Mouse (Mus musculus): ENCODE measurements at regions not wholly inside any gene's neighbourhood (a gene's known extent, or its start where the extent isn't known, plus 50 kb on each side); places are given as distances from the start of the nearest gene placed in this dataset.

DNA sequence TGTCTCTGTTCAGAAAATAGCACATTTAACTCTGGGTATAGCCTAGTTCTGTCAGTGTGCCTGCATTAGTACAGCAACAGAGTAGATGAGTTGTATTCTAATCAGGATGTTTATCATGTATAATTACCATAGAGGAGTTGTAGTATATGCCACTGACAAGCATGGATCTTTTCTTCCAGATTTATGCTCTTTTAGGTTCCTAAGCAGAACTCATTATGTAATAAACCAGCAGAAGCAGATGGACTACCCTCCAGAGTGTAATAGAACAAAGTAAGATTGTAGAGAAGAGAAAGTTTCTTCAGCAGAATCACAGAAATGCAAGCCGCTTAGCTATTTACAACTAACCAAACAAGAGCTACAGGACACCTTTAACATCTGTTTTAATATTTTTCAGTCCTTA lies 517.2 kb upstream of the Epha5 start:
- H3K4me3 ChIP-seq, result no peak overlapping the region
- H3K9ac ChIP-seq, result no peak overlapping the region
- no peak overlapping the region for H3K27ac ChIP-seq
- 100% methylated on average over 1 of the region's 1 CpGs for WGBS
- no peak for ATAC-seq
- no peaks in the 10 kb centered on the region for H3K9me3 ChIP-seq (replicated peaks)
- H3K4me2 ChIP-seq, result no peak overlapping the region
- no peaks in the 10 kb centered on the region for H3K36me3 ChIP-seq (ENCODE audit: poor library complexity, severe bottlenecking)
- no peaks in the 10 kb centered on the region for H3K27me3 ChIP-seq
- H3K4me1 ChIP-seq, result no peaks in the 10 kb centered on the region

DNA sequence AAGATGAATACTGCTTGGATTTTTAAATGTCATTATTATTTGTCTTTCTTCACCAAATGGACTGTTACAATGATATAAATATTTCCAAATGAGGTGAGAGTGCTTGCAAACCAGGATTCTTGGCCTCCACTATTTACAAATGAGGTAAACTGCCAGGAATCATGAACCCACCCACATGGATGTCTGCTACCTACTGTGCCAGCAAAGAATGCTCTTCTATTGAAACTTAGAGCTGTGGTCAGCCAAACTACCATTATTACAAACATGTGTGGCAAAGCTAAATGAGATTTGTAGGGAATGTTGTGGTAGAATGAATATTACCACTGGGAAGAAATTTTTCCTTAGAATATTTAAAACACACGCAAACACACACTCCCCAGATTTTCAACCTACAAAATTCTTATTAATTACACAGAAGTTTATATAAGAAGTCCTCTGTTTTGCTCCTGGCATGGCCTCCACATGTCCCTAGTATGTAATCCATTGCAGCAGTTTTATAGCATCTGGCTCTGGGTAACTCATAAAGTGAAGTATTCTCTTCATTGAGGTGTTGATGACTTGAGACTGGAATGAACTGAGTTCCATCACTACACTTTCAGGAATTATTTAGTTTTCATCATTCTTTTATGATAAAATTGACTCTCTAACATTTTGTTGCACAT lies 500.6 kb upstream of the Epha5 start:
- Histone ChIP-seq H3K36me3 (ENCODE audit: poor library complexity, severe bottlenecking) (no peaks in the 10 kb centered on the region), H3K4me3 (no peak overlapping the region), H3K27ac (no peak overlapping the region), H3K4me1 (no peaks in the 10 kb centered on the region), H3K4me2 (no peak overlapping the region), H3K9me3 (replicated peaks) (no peaks in the 10 kb centered on the region), H3K9ac (no peak overlapping the region), H3K27me3 (no peaks in the 10 kb centered on the region)
- ATAC-seq, result no peak
- WGBS, result 100% methylated on average over 1 of the region's 1 CpGs

DNA sequence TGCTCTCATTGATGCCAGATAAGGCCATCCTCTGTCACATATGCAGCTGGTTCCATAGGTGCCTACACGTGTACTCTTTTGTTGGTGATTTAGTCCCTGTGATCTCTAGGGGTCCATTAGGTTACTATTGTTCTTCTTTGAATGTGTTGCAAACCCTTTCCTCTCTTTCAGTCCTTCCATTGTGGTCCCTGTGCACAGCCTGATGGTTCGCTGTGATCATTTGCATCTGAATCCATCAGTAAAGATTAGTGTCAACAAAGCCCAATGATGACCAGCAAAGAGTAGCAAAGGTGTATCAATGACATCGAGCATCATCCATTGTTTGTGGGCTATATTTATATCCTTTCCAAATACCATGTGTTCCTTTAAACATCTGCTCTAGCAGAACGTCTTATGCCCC lies 484.5 kb upstream of the Epha5 start:
- H3K4me3 ChIP-seq, result no peak overlapping the region
- H3K9me3 ChIP-seq (replicated peaks), result no peaks in the 10 kb centered on the region
- ATAC-seq, result no peak
- no peaks in the 10 kb centered on the region for H3K36me3 ChIP-seq (ENCODE audit: poor library complexity, severe bottlenecking)
- H3K9ac ChIP-seq, result no peak overlapping the region
- H3K27ac ChIP-seq, result no peak overlapping the region
- WGBS, result 35% methylated on average over 4 of the region's 4 CpGs
- no peaks in the 10 kb centered on the region for H3K27me3 ChIP-seq
- no peak overlapping the region for H3K4me2 ChIP-seq
- H3K4me1 ChIP-seq, result no peaks in the 10 kb centered on the region

DNA sequence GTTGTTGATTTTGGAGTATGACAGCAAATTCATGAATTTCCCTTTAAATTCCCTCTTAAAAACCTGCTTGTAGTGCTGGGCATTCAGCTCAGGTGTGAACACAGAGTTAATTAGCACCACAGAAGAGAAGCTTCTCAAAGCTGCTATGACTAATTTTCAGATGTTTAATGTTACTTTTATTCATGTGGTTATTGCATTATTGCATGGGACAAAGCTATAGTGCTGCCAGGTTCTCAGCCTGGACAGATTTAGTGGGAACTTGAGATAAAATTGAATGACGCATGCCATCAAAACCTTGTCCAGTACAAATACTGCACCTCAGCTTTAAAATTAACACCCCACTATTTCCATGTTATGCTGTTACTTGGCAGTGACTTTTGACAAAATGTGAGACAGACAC lies 480.4 kb upstream of the Epha5 start:
- no peak overlapping the region for H3K9ac ChIP-seq
- peak; percentile 50; the same call in 1 of the 2 replicates for ATAC-seq
- H3K4me1 ChIP-seq, result no peaks in the 10 kb centered on the region
- H3K4me3 ChIP-seq, result no peak overlapping the region
- 85% methylated on average over 1 of the region's 1 CpGs for WGBS
- no peaks in the 10 kb centered on the region for H3K27me3 ChIP-seq
- no peaks in the 10 kb centered on the region for H3K9me3 ChIP-seq (replicated peaks)
- no peaks in the 10 kb centered on the region for H3K36me3 ChIP-seq (ENCODE audit: poor library complexity, severe bottlenecking)
- H3K27ac ChIP-seq, result no peak overlapping the region
- no peak overlapping the region for H3K4me2 ChIP-seq

GRCm38 (mm10) chr5:84853622-84854021 lies 436.4 kb upstream of the Epha5 start:
- ATAC-seq, result peak; percentile 58
- H3K27me3 ChIP-seq, result no peaks in the 10 kb centered on the region
- H3K27ac ChIP-seq, result no peak overlapping the region
- H3K9ac ChIP-seq, result no peak overlapping the region
- H3K9me3 ChIP-seq (replicated peaks), result no peaks in the 10 kb centered on the region
- no peak overlapping the region for H3K4me3 ChIP-seq
- 66% methylated on average over 1 of the region's 1 CpGs for WGBS
- H3K4me1 ChIP-seq, result peaks cover 10% of the 10 kb centered on the region
- no peaks in the 10 kb centered on the region for H3K36me3 ChIP-seq (ENCODE audit: poor library complexity, severe bottlenecking)
- no peak overlapping the region for H3K4me2 ChIP-seq

- peak; percentile 44 for ATAC-seq
- H3K27me3 ChIP-seq, result no peaks in the 10 kb centered on the region
- H3K9me3 ChIP-seq (replicated peaks), result no peaks in the 10 kb centered on the region
- no peak overlapping the region for H3K4me3 ChIP-seq
- H3K4me2 ChIP-seq, result no peak overlapping the region
- H3K27ac ChIP-seq, result peak overlapping the region; percentile 81
- peaks cover 13% of the 10 kb centered on the region for H3K4me1 ChIP-seq
- no peaks in the 10 kb centered on the region for H3K36me3 ChIP-seq (ENCODE audit: poor library complexity, severe bottlenecking)
- H3K9ac ChIP-seq, result no peak overlapping the region
Measured at GRCm38 (mm10) chr5:84849175-84849574, 432.0 kb upstream of the Epha5 start.

- Histone ChIP-seq H3K4me2 (no peak overlapping the region), H3K9me3 (replicated peaks) (no peaks in the 10 kb centered on the region), H3K9ac (no peak overlapping the region), H3K4me3 (no peak overlapping the region), H3K27ac (peak overlapping the region; percentile 81), H3K36me3 (ENCODE audit: poor library complexity, severe bottlenecking) (no peaks in the 10 kb centered on the region), H3K27me3 (no peaks in the 10 kb centered on the region), H3K4me1 (peaks cover 13% of the 10 kb centered on the region)
- 5% methylated on average over 2 of the region's 2 CpGs for WGBS
- ATAC-seq, result peak; percentile 98
Measured at GRCm38 (mm10) chr5:84848765-84849164, 431.6 kb upstream of the Epha5 start.

DNA sequence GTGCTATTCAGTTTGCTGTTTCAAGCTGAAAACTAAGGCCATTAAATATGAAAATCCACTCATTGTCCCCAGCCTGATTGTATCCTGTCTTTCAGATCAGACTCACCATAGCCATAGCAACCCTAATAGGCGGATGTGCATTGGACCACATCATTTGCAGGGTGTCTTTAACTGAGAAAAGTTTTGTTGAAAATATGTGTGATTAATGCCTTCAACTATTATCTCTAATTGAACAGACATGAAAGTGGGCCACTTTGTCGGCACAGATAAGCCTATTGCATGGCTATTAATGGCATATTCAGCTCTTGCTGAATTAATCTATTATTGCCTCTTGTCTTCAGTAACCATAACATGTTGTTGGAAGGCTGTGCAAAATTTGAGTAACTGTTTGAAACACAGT lies 394.3 kb upstream of the Epha5 start:
- H3K36me3 ChIP-seq (ENCODE audit: poor library complexity, severe bottlenecking), result no peaks in the 10 kb centered on the region
- no peaks in the 10 kb centered on the region for H3K9me3 ChIP-seq (replicated peaks)
- H3K4me2 ChIP-seq, result no peak overlapping the region
- WGBS, result 7% methylated on average over 2 of the region's 2 CpGs
- H3K4me1 ChIP-seq, result peaks cover 6% of the 10 kb centered on the region; the same call in 1 of the 2 replicates
- no peak overlapping the region for H3K9ac ChIP-seq
- no peak overlapping the region for H3K27ac ChIP-seq
- H3K4me3 ChIP-seq, result no peak overlapping the region
- peak; percentile 89 for ATAC-seq
- H3K27me3 ChIP-seq, result no peaks in the 10 kb centered on the region

DNA sequence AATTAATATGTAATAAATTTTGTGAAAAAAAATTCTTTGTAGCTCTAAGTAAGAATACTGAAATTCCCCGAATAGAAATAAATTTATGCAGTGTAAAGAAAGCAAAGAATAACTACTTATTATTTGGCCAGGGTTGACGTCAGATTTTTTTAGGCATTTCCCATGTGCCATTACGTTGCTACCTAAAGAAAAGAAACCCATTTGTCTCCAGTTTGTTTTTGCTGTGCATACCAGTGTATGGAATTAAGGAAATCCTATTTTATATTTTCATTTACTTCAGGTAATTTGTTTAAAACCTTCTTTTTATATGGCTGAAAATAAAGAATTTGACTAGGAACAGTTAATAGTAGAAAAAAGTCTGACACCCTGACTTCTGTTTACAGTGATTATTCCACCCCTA lies 393.7 kb upstream of the Epha5 start:
- H3K9me3 ChIP-seq (replicated peaks), result no peaks in the 10 kb centered on the region
- no peaks in the 10 kb centered on the region for H3K27me3 ChIP-seq
- no peak overlapping the region for H3K4me3 ChIP-seq
- ATAC-seq, result peak; percentile 57; the same call in 1 of the 2 replicates
- no peaks in the 10 kb centered on the region for H3K36me3 ChIP-seq (ENCODE audit: poor library complexity, severe bottlenecking)
- peaks cover 6% of the 10 kb centered on the region; the same call in 1 of the 2 replicates for H3K4me1 ChIP-seq
- 12% methylated on average over 3 of the region's 3 CpGs for WGBS
- H3K27ac ChIP-seq, result no peak overlapping the region
- no peak overlapping the region for H3K4me2 ChIP-seq
- no peak overlapping the region for H3K9ac ChIP-seq

DNA sequence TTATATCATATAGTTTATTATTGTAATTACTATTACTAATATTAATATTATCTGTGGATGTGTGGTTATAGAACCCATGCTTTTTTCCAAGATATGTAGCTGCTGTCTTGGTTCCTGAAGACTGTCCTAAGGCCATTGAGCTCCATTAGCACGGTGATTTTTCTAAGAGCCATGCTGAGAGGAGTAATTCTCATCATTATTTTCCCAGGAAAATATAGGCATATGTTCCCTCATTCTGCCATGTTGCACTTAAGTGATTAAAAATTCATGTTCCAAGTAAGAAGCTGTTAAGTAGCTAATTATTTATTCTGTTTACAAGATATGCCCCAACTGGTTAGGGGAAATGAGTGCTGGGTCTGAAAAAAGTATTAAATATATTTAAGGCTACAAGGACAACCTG lies 345.4 kb upstream of the Epha5 start:
- no peak overlapping the region for H3K9ac ChIP-seq
- ATAC-seq, result peak; percentile 57; the same call in 1 of the 2 replicates
- 61% methylated on average over 1 of the region's 1 CpGs for WGBS
- H3K4me2 ChIP-seq, result no peak overlapping the region
- no peak overlapping the region for H3K4me3 ChIP-seq
- no peaks in the 10 kb centered on the region for H3K9me3 ChIP-seq (replicated peaks)
- H3K27ac ChIP-seq, result no peak overlapping the region
- H3K36me3 ChIP-seq (ENCODE audit: poor library complexity, severe bottlenecking), result no peaks in the 10 kb centered on the region
- H3K4me1 ChIP-seq, result no peaks in the 10 kb centered on the region
- no peaks in the 10 kb centered on the region for H3K27me3 ChIP-seq

DNA sequence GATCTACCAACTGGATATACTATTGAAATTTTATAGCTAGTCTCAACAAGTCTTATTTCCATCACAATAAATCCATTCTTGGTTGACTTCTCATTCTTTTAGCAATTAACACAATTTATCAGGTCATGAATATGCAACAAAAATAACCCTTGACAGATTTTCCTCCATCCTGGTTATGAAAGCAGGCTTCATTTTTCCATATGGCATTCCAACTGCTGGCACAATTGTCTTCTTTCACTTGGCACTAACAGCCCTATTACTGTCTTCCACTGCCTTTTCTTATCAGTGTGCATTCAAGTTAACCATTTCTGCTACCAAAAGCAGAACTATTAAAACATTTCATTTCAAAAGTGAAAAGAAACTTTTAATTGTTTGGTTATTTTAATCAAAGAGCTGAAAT lies 334.9 kb upstream of the Epha5 start:
- Histone ChIP-seq H3K4me3 (no peak overlapping the region), H3K27ac (no peak overlapping the region), H3K9ac (no peak overlapping the region), H3K27me3 (no peaks in the 10 kb centered on the region), H3K9me3 (replicated peaks) (no peaks in the 10 kb centered on the region), H3K4me2 (no peak overlapping the region), H3K4me1 (no peaks in the 10 kb centered on the region), H3K36me3 (ENCODE audit: poor library complexity, severe bottlenecking) (no peaks in the 10 kb centered on the region)
- ATAC-seq, result peak; percentile 70; the same call in 1 of the 2 replicates

DNA sequence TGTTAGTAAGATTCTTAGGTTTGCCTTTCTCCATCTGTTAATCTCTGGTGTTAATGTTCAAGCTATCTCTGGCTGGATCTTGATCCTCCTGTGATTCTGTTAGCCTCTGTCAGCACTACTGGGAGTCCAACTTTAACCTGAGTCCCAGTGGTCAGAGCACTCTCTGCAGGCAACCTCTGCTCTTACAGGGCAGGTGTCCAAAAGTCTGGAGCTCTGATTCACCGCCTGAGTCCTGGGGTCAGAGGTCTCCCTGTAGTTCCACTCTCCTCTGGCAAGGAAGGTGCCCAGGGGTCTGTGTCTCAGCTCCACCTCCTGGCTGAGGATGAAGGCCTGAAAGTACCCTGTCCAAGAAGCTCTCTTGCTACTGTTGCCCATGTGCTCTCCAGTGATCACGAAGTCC lies 288.3 kb upstream of the Epha5 start:
- 86% methylated on average over 2 of the region's 2 CpGs for WGBS
- no peak for ATAC-seq
- H3K36me3 ChIP-seq (ENCODE audit: poor library complexity, severe bottlenecking), result no peaks in the 10 kb centered on the region
- no peaks in the 10 kb centered on the region for H3K27me3 ChIP-seq
- no peaks in the 10 kb centered on the region; the same call in 1 of the 2 replicates for H3K9me3 ChIP-seq (replicated peaks)
- no peak overlapping the region for H3K4me2 ChIP-seq
- no peak overlapping the region for H3K9ac ChIP-seq
- no peak overlapping the region for H3K27ac ChIP-seq
- no peaks in the 10 kb centered on the region for H3K4me1 ChIP-seq
- no peak overlapping the region for H3K4me3 ChIP-seq

All from forebrain, embryonic 13.5 days (tissue).